Mouse (Mus musculus) urinary bladder, adult 18-20 months (tissue): ENCODE measurements around the gene Sdk2.

Experiments used
- DNase-seq, 2 experiments: peaks; one replicate each; pipeline ENCODE4 v3.0.0; 2022; ENCODE audit warnings: low spot score in 2 of 2, mixed read lengths in 2 of 2

The Sdk2 gene

DNA sequence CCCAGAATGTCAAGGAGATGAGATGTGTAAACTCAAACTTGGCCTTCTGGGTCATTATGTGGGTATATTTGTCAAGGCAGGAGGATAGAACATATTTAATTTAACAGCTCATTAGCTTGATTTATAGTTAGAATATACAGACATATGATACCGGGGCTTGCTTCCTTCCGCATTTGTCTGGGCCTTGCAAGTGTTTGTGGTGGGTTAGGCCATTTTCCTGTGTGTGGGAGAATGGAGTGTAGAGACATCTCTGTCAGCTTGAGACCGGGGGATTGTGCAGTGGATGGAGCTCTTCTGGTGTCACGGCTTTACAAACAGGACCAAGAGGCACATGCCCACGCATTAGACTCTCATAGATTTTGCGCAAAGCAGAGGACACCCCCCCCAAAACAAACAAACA, 235.2 kb downstream of the Sdk2 start:
- DNase-seq = no peak

DNA sequence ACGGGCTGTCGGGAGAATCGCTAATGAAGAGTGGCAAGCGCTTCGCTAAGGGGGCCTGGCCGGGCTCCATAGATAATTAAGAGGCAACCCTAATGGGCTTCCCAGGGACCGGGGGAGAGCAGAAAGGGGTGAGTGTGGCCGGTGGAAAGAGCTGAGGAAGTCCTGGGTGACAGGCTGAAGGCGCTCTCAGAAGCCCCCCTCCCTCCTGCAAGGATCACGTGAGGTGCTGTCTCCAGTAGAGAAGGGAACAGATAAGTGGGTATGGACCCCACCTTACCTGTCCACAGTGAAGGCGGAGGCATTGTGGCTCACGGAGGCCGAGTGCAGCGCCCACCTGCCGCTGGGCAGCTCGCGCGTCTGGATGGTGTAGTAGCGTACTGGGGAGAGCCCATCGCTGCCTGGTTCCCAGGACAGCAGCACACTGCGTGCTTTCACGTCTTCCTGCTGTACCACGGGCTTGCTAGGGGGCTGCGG, 238.7 kb downstream of the Sdk2 start:
- DNase-seq = no peak

GRCm38 (mm10) chr11:113820005-113820404, 246.8 kb downstream of the Sdk2 start:
- no peak for DNase-seq

GRCm38 (mm10) chr11:113819001-113819400, 247.8 kb downstream of the Sdk2 start:
- DNase-seq = no peak

- no peak for DNase-seq
Measured at GRCm38 (mm10) chr11:113816971-113817548, 249.8 kb downstream of the Sdk2 start.

GRCm38 (mm10) chr11:113816439-113816838, 250.4 kb downstream of the Sdk2 start:
- DNase-seq = no peak

- no peak for DNase-seq
Measured at GRCm38 (mm10) chr11:113811546-113812339, 255.1 kb downstream of the Sdk2 start.

- DNase-seq = peak; percentile 68
Measured at GRCm38 (mm10) chr11:113810638-113811545, 256.0 kb downstream of the Sdk2 start.

GRCm38 (mm10) chr11:113807086-113807485, 259.8 kb downstream of the Sdk2 start:
- DNase-seq = no peak

DNA sequence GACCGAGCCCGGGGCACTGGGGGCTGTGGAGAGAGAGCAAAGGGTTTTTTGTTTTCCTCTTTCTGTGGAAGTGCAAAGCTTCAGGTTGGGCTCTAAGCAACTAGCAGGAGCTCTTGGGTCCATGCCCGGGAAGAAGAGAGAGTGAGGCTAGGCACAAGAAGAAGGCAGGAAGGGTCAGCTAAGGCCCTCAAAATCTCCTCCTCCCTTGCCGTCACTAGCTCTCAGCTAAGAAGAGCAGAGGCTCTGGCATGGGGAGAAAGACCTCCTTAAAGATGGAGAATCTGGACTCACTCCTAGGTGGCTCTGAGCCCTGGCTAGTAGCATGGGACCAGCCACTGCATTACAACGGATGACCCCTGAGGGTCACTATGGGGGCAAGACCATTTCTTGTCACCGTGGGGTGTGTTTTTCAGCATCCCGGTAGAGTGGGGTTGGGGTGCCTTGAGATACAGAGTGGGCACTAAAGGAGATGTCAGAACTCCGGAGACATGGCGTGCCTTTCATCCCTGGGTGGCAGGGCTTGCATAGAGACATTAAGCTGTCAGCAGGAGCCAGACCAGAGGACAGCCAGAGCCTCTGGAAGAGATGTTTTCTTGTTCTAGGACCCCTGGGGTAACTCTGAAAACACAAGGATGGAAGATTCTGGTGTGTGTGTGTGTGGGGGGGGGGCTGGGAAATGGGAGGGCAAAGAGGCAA, 260.3 kb downstream of the Sdk2 start:
- DNase-seq = no peak

GRCm38 (mm10) chr11:113805974-113806373, 260.9 kb downstream of the Sdk2 start:
- no peak for DNase-seq

- DNase-seq = no peak
Measured at GRCm38 (mm10) chr11:113803321-113803941, 263.4 kb downstream of the Sdk2 start.

DNA sequence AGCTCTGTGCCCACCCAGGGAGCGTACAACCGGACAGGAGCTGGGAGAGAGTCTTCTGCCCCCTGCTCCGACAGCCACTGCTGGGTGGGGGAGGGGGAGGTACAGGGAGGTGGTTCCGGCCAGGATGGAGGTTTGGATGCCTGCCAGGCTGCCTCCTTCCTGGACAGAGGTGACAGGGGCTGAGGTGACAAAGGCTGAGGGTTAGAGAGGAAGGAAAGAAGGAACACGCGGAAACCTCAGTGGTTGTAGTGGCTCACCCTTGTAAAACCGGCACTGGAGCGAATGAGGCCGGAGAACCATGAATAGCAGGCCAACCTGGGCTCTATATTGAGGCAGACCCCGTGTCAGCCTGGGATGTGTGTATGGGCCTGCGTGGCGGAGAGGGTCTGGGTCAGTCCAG, 264.4 kb downstream of the Sdk2 start:
- DNase-seq = no peak

- no peak for DNase-seq
Measured at GRCm38 (mm10) chr11:113800026-113800425, 266.8 kb downstream of the Sdk2 start.

GRCm38 (mm10) chr11:113799041-113799447, 267.8 kb downstream of the Sdk2 start:
- no peak for DNase-seq

DNA sequence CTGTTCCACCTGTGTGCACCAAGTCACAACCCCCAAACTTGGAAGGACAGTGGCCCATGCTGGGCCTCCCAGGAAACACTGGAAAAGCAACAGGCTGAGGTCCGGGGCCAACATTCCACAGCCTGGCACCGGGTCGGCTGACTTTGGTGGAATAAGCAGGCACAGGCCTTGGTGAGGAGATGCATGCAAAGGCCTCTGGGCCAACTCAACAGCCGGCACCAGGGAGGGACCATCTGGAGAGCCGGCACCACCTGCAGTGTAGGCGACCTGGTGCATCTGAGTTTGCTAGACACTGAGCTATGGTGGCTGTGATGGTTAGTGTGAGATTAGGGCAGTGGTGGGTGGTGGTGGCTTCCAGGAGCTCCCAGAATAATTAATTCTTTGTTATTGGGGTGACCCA, 268.8 kb downstream of the Sdk2 start:
- no peak for DNase-seq

- no peak for DNase-seq
Measured at GRCm38 (mm10) chr11:113797014-113797983, 269.5 kb downstream of the Sdk2 start.

DNA sequence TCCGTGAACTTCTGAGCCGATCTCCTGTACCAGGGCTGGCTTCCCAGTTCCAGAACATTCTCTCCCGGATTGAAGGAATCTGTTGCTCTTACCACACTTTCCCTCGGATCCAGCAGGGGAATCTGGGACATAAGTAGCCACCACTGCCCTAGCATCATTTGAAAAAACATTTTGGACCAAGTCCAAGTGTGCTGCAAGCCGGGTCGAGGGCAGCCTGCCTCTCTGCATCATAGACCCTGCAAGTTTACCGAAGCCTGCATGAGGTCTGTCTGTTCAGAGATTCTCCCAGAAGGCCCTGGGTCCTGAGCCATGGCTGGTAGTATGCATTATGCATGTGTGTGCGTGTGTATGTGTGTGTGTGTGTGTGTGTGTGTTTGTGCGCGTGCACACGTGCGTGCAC, 271.0 kb downstream of the Sdk2 start:
- DNase-seq = no peak

GRCm38 (mm10) chr11:113791357-113792215, 275.3 kb downstream of the Sdk2 start:
- no peak for DNase-seq
